Mouse (Mus musculus) neural tube, embryonic 11.5 days (tissue): ENCODE data around the gene Mybpc2. TPM values are rescaled to one million over a fixed set of nuclear protein-coding genes. Genes with fewer than 3 reads are reported as not detected.

Experiments used
- ATAC-seq: fragments of 200-750 bp; cut with Nextera tagmentation; 2 replicates; pipeline ENCODE4 v1.8.0; 2017; ENCODE audit warnings: moderate number of reproducible peaks, mild to moderate bottlenecking, moderate TSS enrichment, moderate library complexity; ENCODE audit not compliant: insufficient read depth, low FRiP score, low TSS enrichment
- DNase-seq: peaks from one replicate; pipeline ENCODE4 v3.0.0-alpha.2; 2015; ENCODE audit warnings: low spot score
- H3K27ac ChIP-seq: fragments of 300-500 bp; sonication (generic); 2 replicates; pipeline ENCODE4 v1.5.1; 2014; ENCODE audit warnings: low read depth, mild to moderate bottlenecking, low read length
- H3K27me3 ChIP-seq: fragments of 300-500 bp; sonication (generic); 2 replicates; pipeline ENCODE4 v1.6.1; 2014; ENCODE audit warnings: mild to moderate bottlenecking, low read length, mixed read lengths; ENCODE audit not compliant: control insufficient read depth, insufficient read depth
- H3K36me3 ChIP-seq: fragments of 300-500 bp; sonication (generic); 2 replicates; pipeline ENCODE4 v1.6.1; 2014; ENCODE audit warnings: mild to moderate bottlenecking, low read length, moderate library complexity, mixed read lengths; ENCODE audit not compliant: control insufficient read depth, insufficient read depth
- H3K4me1 ChIP-seq: fragments of 300-500 bp; sonication (generic); 2 replicates; pipeline ENCODE4 v1.6.1; 2014; ENCODE audit warnings: low read length, mixed read lengths; ENCODE audit not compliant: control insufficient read depth, insufficient read depth
- H3K4me2 ChIP-seq: fragments of 300-500 bp; sonication (generic); 2 replicates; pipeline ENCODE4 v1.6.1; 2014; ENCODE audit warnings: low read depth, mild to moderate bottlenecking, moderate library complexity
- H3K4me3 ChIP-seq: fragments of 300-500 bp; sonication (generic); 2 replicates; pipeline ENCODE4 v1.5.1; 2014; ENCODE audit warnings: low read depth, low read length
- H3K9ac ChIP-seq: fragments of 300-500 bp; sonication (generic); 2 replicates; pipeline ENCODE4 v1.6.1; 2014; ENCODE audit warnings: mild to moderate bottlenecking, low read length
- H3K9me3 ChIP-seq: fragments of 300-500 bp; sonication (generic); 2 replicates; pipeline ENCODE4 v1.6.1; 2016; ENCODE audit warnings: low read length; ENCODE audit not compliant: control insufficient read depth
- WGBS: fragments of 180-500 bp; shearing (Covaris S2); extraction: QIAGEN DNeasy Blood & Tissue Kit; methylation state at CpG from one replicate; pipeline ENCODE4 v1.1.7; 2014; 5-methylcytosine and 5-hydroxymethylcytosine counted together
- polyA plus RNA-seq: library from polyadenylated mRNA; unstranded; fragments of >200 nt; fragmentation: Nextera tagmentation; extraction: Ambion mirVana; gene quantifications from 2 replicates; pipeline ENCODE4 v1.2.1, GENCODE M21; 2014

Mybpc2 gene
- polyA plus RNA-seq, 1 experiment from 2014 or later, result not detected

DNA sequence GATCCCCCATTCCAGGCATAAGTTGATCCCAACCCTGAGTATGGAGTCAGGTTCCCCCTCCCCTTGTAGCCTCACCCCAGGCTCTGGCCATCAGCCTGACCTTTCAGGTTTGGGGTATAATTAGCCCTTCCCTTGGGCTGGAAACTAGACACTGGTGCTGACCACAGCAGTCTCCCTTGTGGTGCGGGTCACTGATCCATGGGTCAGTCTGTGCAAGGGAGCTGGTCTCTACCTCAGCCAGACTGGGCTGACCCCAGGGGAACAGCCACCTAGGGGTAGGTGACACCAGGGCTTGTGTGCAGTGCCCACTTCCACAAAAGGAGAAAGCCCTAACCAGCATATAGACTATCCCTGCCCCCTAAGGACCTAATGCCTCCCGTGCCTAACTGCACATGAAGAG is 1.4 kb downstream of the Mybpc2 start:
- H3K4me3 ChIP-seq, result no peak overlapping the region
- no peak for DNase-seq
- peaks cover 37% of the 10 kb centered on the region for H3K27me3 ChIP-seq
- no peak overlapping the region for H3K9ac ChIP-seq
- no peak for ATAC-seq
- no peak overlapping the region for H3K4me2 ChIP-seq
- WGBS, result 76% methylated on average over 2 of the region's 2 CpGs
- no peaks in the 10 kb centered on the region for H3K9me3 ChIP-seq
- no peak overlapping the region for H3K27ac ChIP-seq
- H3K4me1 ChIP-seq, result no peaks in the 10 kb centered on the region; the same call in 1 of the 2 replicates
- no peaks in the 10 kb centered on the region for H3K36me3 ChIP-seq

DNA sequence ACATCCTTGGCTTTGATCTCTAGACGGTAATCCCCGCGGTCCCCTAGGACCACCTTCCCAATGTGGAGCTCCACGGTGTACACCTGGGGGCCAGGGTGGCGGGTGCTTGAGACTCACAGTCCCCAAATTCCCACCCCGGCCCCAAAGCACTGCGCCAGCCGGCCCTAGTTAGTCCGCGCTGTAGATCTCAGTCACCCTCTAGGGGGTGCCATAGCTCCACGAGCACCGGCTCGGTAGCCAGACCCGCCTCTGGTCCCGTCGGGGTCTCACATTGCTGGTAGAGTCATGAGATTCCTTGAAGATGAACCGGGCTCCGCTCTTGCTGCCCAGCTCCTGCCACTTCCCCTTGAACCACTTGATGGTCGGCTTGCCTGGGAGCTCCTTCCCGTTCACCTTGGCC is 2.7 kb downstream of the Mybpc2 start:
- Histone ChIP-seq H3K9ac (no peak overlapping the region), H3K4me1 (no peaks in the 10 kb centered on the region; the same call in 1 of the 2 replicates), H3K9me3 (no peaks in the 10 kb centered on the region), H3K27ac (no peak overlapping the region), H3K4me3 (no peak overlapping the region), H3K36me3 (no peaks in the 10 kb centered on the region), H3K27me3 (peaks cover 35% of the 10 kb centered on the region), H3K4me2 (0 out of 2 replicates have a peak overlapping the region, but pooled peaks have one; percentile 16)
- ATAC-seq, result 0 out of 2 replicates have a peak, but pooled peaks have one; percentile 35
- peak; percentile 74 for DNase-seq
- 2% methylated on average over 20 of the region's 20 CpGs for WGBS

GRCm38 (mm10) chr7:44520990-44521389 is 3.5 kb downstream of the Mybpc2 start:
- no peak overlapping the region for H3K9ac ChIP-seq
- H3K27ac ChIP-seq, result no peak overlapping the region
- H3K4me2 ChIP-seq, result no peak overlapping the region
- no peak for ATAC-seq
- H3K9me3 ChIP-seq, result no peaks in the 10 kb centered on the region
- no peak overlapping the region for H3K4me3 ChIP-seq
- peaks cover 34% of the 10 kb centered on the region for H3K27me3 ChIP-seq
- 70% methylated on average over 3 of the region's 3 CpGs for WGBS
- H3K36me3 ChIP-seq, result no peaks in the 10 kb centered on the region
- H3K4me1 ChIP-seq, result no peaks in the 10 kb centered on the region; the same call in 1 of the 2 replicates
- DNase-seq, result no peak

GRCm38 (mm10) chr7:44519240-44519913 is 5.1 kb downstream of the Mybpc2 start:
- Histone ChIP-seq H3K36me3 (no peaks in the 10 kb centered on the region), H3K4me3 (no peak overlapping the region), H3K4me1 (no peaks in the 10 kb centered on the region), H3K27me3 (peaks cover 21% of the 10 kb centered on the region), H3K27ac (no peak overlapping the region), H3K9me3 (no peaks in the 10 kb centered on the region), H3K9ac (no peak overlapping the region), H3K4me2 (0 out of 2 replicates have a peak overlapping the region, but pooled peaks have one; percentile 3)
- DNase-seq (no peak), ATAC-seq (no peak)
- 67% methylated on average over 9 of the region's 9 CpGs for WGBS

GRCm38 (mm10) chr7:44507491-44507890 is 17.0 kb downstream of the Mybpc2 start:
- H3K27ac ChIP-seq, result no peak overlapping the region
- H3K9me3 ChIP-seq, result 0 out of 2 replicates have a peak, but pooled peaks cover 2% of the 10 kb centered on the region
- ATAC-seq, result no peak
- no peak overlapping the region for H3K4me3 ChIP-seq
- no peak overlapping the region for H3K9ac ChIP-seq
- DNase-seq, result no peak
- H3K4me2 ChIP-seq, result no peak overlapping the region
- H3K4me1 ChIP-seq, result no peaks in the 10 kb centered on the region
- H3K36me3 ChIP-seq, result no peaks in the 10 kb centered on the region
- no peaks in the 10 kb centered on the region for H3K27me3 ChIP-seq

DNA sequence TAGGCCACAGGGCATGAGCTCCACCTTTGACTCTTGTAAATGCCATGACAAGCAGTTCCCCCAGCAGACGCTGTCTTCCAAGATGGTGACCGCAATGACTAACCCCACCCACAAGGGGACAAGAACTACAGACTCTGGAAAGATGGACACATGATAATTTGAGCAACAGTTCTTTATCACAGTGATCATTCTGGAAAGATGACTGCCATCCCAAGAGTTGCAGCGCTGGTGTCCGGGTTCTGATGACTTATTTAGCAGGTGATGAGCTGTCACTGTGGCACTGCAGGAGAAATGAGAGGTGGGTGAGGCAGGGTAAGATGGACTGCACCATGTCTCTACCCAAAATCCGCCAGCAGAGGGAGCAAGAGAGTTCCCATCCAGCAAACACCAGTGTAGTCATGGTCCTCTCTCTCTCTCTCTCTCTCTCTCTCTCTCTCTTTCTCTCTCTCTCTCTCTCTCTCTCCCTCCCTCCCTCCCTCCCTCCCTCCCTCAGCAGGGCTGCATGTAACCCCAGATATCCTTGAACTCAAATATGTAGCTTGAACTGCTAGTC is 22.8 kb downstream of the Mybpc2 start:
- Histone ChIP-seq H3K36me3 (no peaks in the 10 kb centered on the region), H3K9ac (no peak overlapping the region), H3K4me2 (no peak overlapping the region), H3K9me3 (no peaks in the 10 kb centered on the region), H3K4me1 (no peaks in the 10 kb centered on the region; the same call in 1 of the 2 replicates), H3K4me3 (no peak overlapping the region), H3K27ac (no peak overlapping the region), H3K27me3 (no peaks in the 10 kb centered on the region)
- DNase-seq (peak; percentile 73), ATAC-seq (no peak)
- 39% methylated on average over 5 of the region's 5 CpGs for WGBS

DNA sequence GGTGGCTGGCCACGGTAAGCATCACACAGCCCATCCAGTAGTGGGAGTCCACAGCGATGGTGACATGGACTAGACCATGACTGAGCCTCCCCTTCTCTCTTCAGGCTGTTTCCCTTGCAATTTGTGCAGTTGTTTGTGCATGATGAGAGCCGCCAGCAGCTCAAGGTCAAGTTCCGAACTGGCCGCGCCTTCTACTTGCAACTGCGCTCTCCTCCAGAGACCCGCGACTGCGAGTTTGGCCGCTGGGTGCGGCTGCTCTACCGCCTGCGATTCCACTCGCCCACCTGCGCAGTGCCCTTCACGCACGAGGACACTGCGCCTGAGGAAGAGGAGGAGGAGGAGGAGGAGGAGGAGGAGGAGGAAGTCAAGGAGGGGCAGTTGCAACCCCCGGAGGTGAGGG is 24.4 kb downstream of the Mybpc2 start:
- DNase-seq (no peak), ATAC-seq (no peak)
- Histone ChIP-seq H3K9ac (no peak overlapping the region), H3K27ac (no peak overlapping the region), H3K27me3 (no peaks in the 10 kb centered on the region), H3K4me2 (no peak overlapping the region), H3K4me1 (peaks cover 6% of the 10 kb centered on the region; the same call in 1 of the 2 replicates), H3K9me3 (no peaks in the 10 kb centered on the region), H3K4me3 (no peak overlapping the region), H3K36me3 (no peaks in the 10 kb centered on the region)
- WGBS, result 61% methylated on average over 20 of the region's 20 CpGs

DNA sequence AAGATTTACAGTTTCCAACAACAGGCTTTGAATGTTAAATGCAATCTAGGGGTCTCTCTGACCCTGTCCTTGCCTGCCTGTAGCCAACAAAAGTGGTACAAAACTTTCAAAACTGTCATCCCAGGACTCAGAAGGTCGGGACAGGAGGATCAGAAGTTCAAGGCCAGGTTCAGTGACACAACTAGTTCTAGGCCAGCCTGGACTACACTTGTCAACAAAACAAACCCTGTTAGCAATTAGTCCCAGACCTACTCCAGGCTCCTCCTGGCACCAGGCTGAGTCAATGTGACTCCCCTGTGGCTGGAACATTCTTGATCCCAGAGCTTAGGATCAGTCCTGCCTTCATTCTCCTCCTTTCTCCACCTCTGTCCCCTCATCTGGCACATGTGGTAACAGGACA is 25.5 kb downstream of the Mybpc2 start:
- no peak overlapping the region for H3K27ac ChIP-seq
- peaks cover 6% of the 10 kb centered on the region; the same call in 1 of the 2 replicates for H3K4me1 ChIP-seq
- no peaks in the 10 kb centered on the region for H3K27me3 ChIP-seq
- no peak overlapping the region for H3K4me2 ChIP-seq
- H3K9me3 ChIP-seq, result no peaks in the 10 kb centered on the region
- 74% methylated on average over 1 of the region's 1 CpGs for WGBS
- ATAC-seq (no peak), DNase-seq (no peak)
- H3K9ac ChIP-seq, result no peak overlapping the region
- H3K4me3 ChIP-seq, result no peak overlapping the region
- no peaks in the 10 kb centered on the region for H3K36me3 ChIP-seq
